Mouse (Mus musculus) testis, adult 2 months (tissue): ENCODE data around the gene Dusp10.

Experiments
- CTCF ChIP-seq: fragments of 200-500 bp; IDR thresholded peaks from 2 replicates; pipeline ENCODE4 v1.5.1; 2012; ENCODE audit warnings: low read depth, mild to moderate bottlenecking, inconsistent platforms, low read length, moderate library complexity; ENCODE audit not compliant: control insufficient read depth, insufficient read depth, insufficient replicate concordance
- POLR2A ChIP-seq: fragments of 200-500 bp; IDR thresholded peaks from 2 replicates; pipeline ENCODE4 v1.6.1; 2012; ENCODE audit warnings: low read depth, mild to moderate bottlenecking, inconsistent platforms, low read length, moderate library complexity; ENCODE audit not compliant: control insufficient read depth

DNA sequence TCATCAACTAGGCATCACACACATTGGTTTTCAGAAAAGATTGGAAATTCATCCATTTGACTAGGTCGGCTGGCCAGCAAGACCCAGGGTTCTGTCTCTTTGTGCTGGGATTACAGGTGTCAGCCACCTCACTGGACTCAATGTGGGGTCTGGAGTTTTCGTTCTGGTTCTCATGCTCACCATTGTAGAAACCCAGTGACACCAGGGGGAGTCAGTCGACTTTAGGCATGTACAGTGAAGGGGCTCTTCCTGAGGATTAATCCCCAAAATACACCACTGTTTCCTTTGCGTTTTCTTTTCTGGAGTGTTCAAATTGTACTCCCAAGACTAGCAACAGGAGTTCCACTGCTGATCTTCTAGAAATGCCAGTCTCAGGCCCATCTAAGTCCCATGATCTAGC lies 47.8 kb upstream of the Dusp10 start:
- TF ChIP-seq POLR2A (no peak), CTCF (no peak)
